In genomic region chr5:140662741-140663592, GRCm38 (mm10) we compare ENCODE assay signal across 8 mouse cellular contexts. TPM values are rescaled to one million over a fixed set of nuclear protein-coding genes. Genes with fewer than 3 reads are reported as not detected.
A peak's percentile ranks its signal among the peaks of the same experiment; 100 is the strongest.
DNase-seq lines count a peak whose midpoint lies in the region; ATAC-seq lines count a peak whose summit lies in the region.

No protein-coding gene starts in this region.

- no peak for ATAC-seq in hindbrain, embryonic 11.5 days (ENCODE audit: low FRiP score)
- ATAC-seq in hematopoietic stem cell, adult 5-6 weeks (replicated peaks in 1 of 2; ENCODE audit: insufficient read depth in 1 of 2, low FRiP score in 2 of 2, low TSS enrichment in 1 of 2, low read depth in 1 of 2, poor library complexity in 2 of 2, severe bottlenecking in 2 of 2) = peak; percentile 68 to 80

- H3K4me3 ChIP-seq in hindbrain, embryonic 10.5 days = no peak overlapping the region
- no peak overlapping the region for H3K4me3 ChIP-seq in hindbrain, embryonic 11.5 days (ENCODE audit: low read depth, low read length)

- DNase-seq in hindbrain, embryonic 10.5 days (ENCODE audit: low spot score) = no peak
- no peak for DNase-seq in hindbrain, embryonic 11.5 days (ENCODE audit: low spot score)
- DNase-seq in right cerebral cortex, adult 18-20 months = peak; percentile 58
- DNase-seq in right cerebral cortex, postnatal 4 days = no peak
- DNase-seq in spleen, postnatal 4 days (ENCODE audit: low spot score in 2 of 2) = peak; percentile 39 to 71
- no peak for DNase-seq in adrenal gland, postnatal 4 days (ENCODE audit: low spot score in 2 of 2)
- DNase-seq in Muller cell, postnatal 12 days (ENCODE audit: inconsistent ontology term) = no peak

- H3K4me2 ChIP-seq in hindbrain, embryonic 11.5 days (replicated peaks; ENCODE audit: low read depth, low read length) = no peak overlapping the region

- H3K4me1 ChIP-seq in hindbrain, embryonic 10.5 days (replicated peaks) = peaks cover 33% of the 10 kb centered on the region
- no peaks in the 10 kb centered on the region; the same call in 1 of the 2 replicates for H3K4me1 ChIP-seq in hindbrain, embryonic 11.5 days (replicated peaks; ENCODE audit: control insufficient read depth, insufficient read depth, low read length)

- 67% methylated on average over 17 of the region's 17 CpGs for WGBS in hindbrain, embryonic 10.5 days
- 71% methylated on average over 17 of the region's 17 CpGs for WGBS in hindbrain, embryonic 11.5 days

- no peak overlapping the region for H3K9ac ChIP-seq in hindbrain, embryonic 11.5 days (ENCODE audit: low read depth, low read length)

- H3K27me3 ChIP-seq in hindbrain, embryonic 10.5 days (ENCODE audit: insufficient read depth, poor library complexity, severe bottlenecking) = 0 out of 2 replicates have a peak, but pooled peaks cover 4% of the 10 kb centered on the region
- no peaks in the 10 kb centered on the region; the same call in 1 of the 2 replicates for H3K27me3 ChIP-seq in hindbrain, embryonic 11.5 days (ENCODE audit: control insufficient read depth, insufficient read depth, low read length)

- peak overlapping the region; percentile 35; the same call in 1 of the 2 replicates for H3K27ac ChIP-seq in hindbrain, embryonic 10.5 days
- H3K27ac ChIP-seq in hindbrain, embryonic 11.5 days (ENCODE audit: low read depth, low read length) = no peak overlapping the region

- peaks cover 23% of the 10 kb centered on the region for H3K36me3 ChIP-seq in hindbrain, embryonic 10.5 days
- no peaks in the 10 kb centered on the region for H3K36me3 ChIP-seq in hindbrain, embryonic 11.5 days (ENCODE audit: control insufficient read depth, insufficient read depth, low read length)

- no peaks in the 10 kb centered on the region for H3K9me3 ChIP-seq in hindbrain, embryonic 10.5 days
- H3K9me3 ChIP-seq in hindbrain, embryonic 11.5 days (ENCODE audit: control insufficient read depth, low read length) = no peaks in the 10 kb centered on the region

RNA-seq across cellular contexts. Expression of gene Ttyh3, which starts 14.1 kb away (rescaled TPM):
- polyA plus RNA-seq in hindbrain, embryonic 10.5 days (2016; fragmentation: Nextera tagmentation; extraction: Ambion mirVana) = 32.1 and 52.5 TPM in 2 replicates
- 52.9 and 53.1 TPM in 2 replicates for polyA plus RNA-seq in hindbrain, embryonic 11.5 days (2014; fragmentation: Nextera tagmentation; extraction: Ambion mirVana)
- total RNA-seq in hematopoietic stem cell, adult 5-6 weeks (2017) = 11.3 and 16.8 TPM in 2 replicates
- total RNA-seq in adrenal gland, postnatal 4 days (2021) = 100 to 1,000 TPM; 199 to 212 TPM

RNA-seq across cellular contexts. Expression of gene Iqce, which starts 39.2 kb away (rescaled TPM):
- 24.5 and 29.1 TPM in 2 replicates for polyA plus RNA-seq in hindbrain, embryonic 10.5 days (2016; fragmentation: Nextera tagmentation; extraction: Ambion mirVana)
- 15.1 and 16.8 TPM in 2 replicates for polyA plus RNA-seq in hindbrain, embryonic 11.5 days (2014; fragmentation: Nextera tagmentation; extraction: Ambion mirVana)
- total RNA-seq in hematopoietic stem cell, adult 5-6 weeks (2017) = 25.0 and 34.4 TPM in 2 replicates
- 10 to 100 TPM; 40.3 to 41.3 TPM for total RNA-seq in adrenal gland, postnatal 4 days (2021)

RNA-seq across cellular contexts. Expression of gene Brat1, which starts 41.8 kb away (rescaled TPM):
- 24.6 and 25.1 TPM in 2 replicates for polyA plus RNA-seq in hindbrain, embryonic 10.5 days (2016; fragmentation: Nextera tagmentation; extraction: Ambion mirVana)
- 8.8 and 9.6 TPM in 2 replicates for polyA plus RNA-seq in hindbrain, embryonic 11.5 days (2014; fragmentation: Nextera tagmentation; extraction: Ambion mirVana)
- total RNA-seq in hematopoietic stem cell, adult 5-6 weeks (2017) = 11.2 and 15.5 TPM in 2 replicates
- total RNA-seq in adrenal gland, postnatal 4 days (2021) = 10 to 100 TPM; 23.9 to 24.2 TPM

RNA-seq across cellular contexts. Expression of gene Lfng, which starts 55.8 kb away (rescaled TPM):
- polyA plus RNA-seq in hindbrain, embryonic 10.5 days (2016; fragmentation: Nextera tagmentation; extraction: Ambion mirVana) = 40.9 and 51.2 TPM in 2 replicates
- 34.1 and 38.8 TPM in 2 replicates for polyA plus RNA-seq in hindbrain, embryonic 11.5 days (2014; fragmentation: Nextera tagmentation; extraction: Ambion mirVana)
- total RNA-seq in hematopoietic stem cell, adult 5-6 weeks (2017) = 33.6 and 67.3 TPM in 2 replicates
- 10 to 100 TPM; 23.5 to 24.4 TPM for total RNA-seq in adrenal gland, postnatal 4 days (2021)

Comparison
In these comparisons a context has a peak if more than half of its experiments do, and no peak if none do; other contexts are left out.
1. DNase-seq: peak in right cerebral cortex, adult 18-20 months (single experiment) and spleen, postnatal 4 days (2 of 2); none in hindbrain, embryonic 10.5 days (single experiment), hindbrain, embryonic 11.5 days (single experiment), right cerebral cortex, postnatal 4 days (single experiment), adrenal gland, postnatal 4 days (0 of 2) and Muller cell, postnatal 12 days (single experiment).
2. RNA of gene Ttyh3, which starts 14.1 kb away (total RNA-seq): 199 to 212 TPM in adrenal gland, postnatal 4 days; 11.3 to 16.8 TPM in hematopoietic stem cell, adult 5-6 weeks; every median in the first group is over 10 times any median in the second.